Mouse (Mus musculus) layer of hippocampus, postnatal 36 days (tissue): Measurements from ENCODE around the gene Tcta. TPM values are rescaled to one million over a fixed set of nuclear protein-coding genes. Genes with fewer than 3 reads are reported as not detected.
A peak's percentile ranks its signal among the peaks of the same experiment; 100 is the strongest.
"Not testable (repeated sequence)": the region's sequence is repeated elsewhere in the genome, so short reads cannot be mapped to it uniquely, and the experiment has no call there.

Experiments used
- DNase-seq, 2 experiments: peaks; one replicate each; pipeline ENCODE4 v3.0.0; 2022
- total RNA-seq, 2 experiments: library from RNA; stranded (reverse); gene quantifications; 2 replicates each; pipeline ENCODE4 v1.2.3; 2021

The Tcta gene
- total RNA-seq, 2 experiments from 2014 or later: 29.1 to 30.0 TPM

GRCm38 (mm10) chr9:108317572-108317971, 11.6 kb upstream of the Tcta start:
- no peak for DNase-seq

GRCm38 (mm10) chr9:108308141-108308540, 2.2 kb upstream of the Tcta start:
- no peak for DNase-seq

GRCm38 (mm10) chr9:108307021-108307807, 1.3 kb upstream of the Tcta start:
- no peak for DNase-seq

GRCm38 (mm10) chr9:108306571-108306980, 616 bp upstream of the Tcta start:
- no peak for DNase-seq

GRCm38 (mm10) chr9:108305170-108305569, 790 bp downstream of the Tcta start:
- DNase-seq: no peak

- DNase-seq: no peak
Observed at GRCm38 (mm10) chr9:108304716-108305115, 1.2 kb downstream of the Tcta start.

GRCm38 (mm10) chr9:108301853-108302252, 4.1 kb downstream of the Tcta start:
- no peak for DNase-seq

GRCm38 (mm10) chr9:108296453-108297355, 9.3 kb downstream of the Tcta start, which contains the start of gene Amt:
Gene Amt (plus strand): TSS chr9:108296853.
- DNase-seq: no peak

- DNase-seq: no peak
Observed at GRCm38 (mm10) chr9:108290773-108291172, 15.2 kb downstream of the Tcta start.

- peak; percentile 90 to 91 for DNase-seq
Observed at GRCm38 (mm10) chr9:108290016-108290750, 15.8 kb downstream of the Tcta start, which contains the start of gene Nicn1. Gene Nicn1 (plus strand): TSS chr9:108290429.

- DNase-seq: no peak
Observed at GRCm38 (mm10) chr9:108289347-108289746, 16.6 kb downstream of the Tcta start.

GRCm38 (mm10) chr9:108287526-108288238, 18.3 kb downstream of the Tcta start:
- not testable (repeated sequence) for DNase-seq

GRCm38 (mm10) chr9:108284410-108284809, 21.6 kb downstream of the Tcta start:
- DNase-seq: no peak

- no peak for DNase-seq
Observed at GRCm38 (mm10) chr9:108280071-108280828, 25.7 kb downstream of the Tcta start.

- DNase-seq: no peak
Observed at GRCm38 (mm10) chr9:108278697-108279450, 27.1 kb downstream of the Tcta start.

GRCm38 (mm10) chr9:108275331-108275659, 30.7 kb downstream of the Tcta start:
- no peak for DNase-seq

- DNase-seq: no peak
Observed at GRCm38 (mm10) chr9:108274476-108275330, 31.3 kb downstream of the Tcta start.

GRCm38 (mm10) chr9:108273485-108273884, 32.5 kb downstream of the Tcta start:
- DNase-seq: no peak

- DNase-seq: no peak
Observed at GRCm38 (mm10) chr9:108272691-108273090, 33.3 kb downstream of the Tcta start.
